Mouse (Mus musculus) left cerebral cortex, adult 2 months (tissue): ENCODE results near the gene Spic. TPM values are rescaled to one million over a fixed set of nuclear protein-coding genes. Genes with fewer than 3 reads are reported as not detected.

Experiments
- DNase-seq, 2 experiments: peaks; one replicate each; pipeline ENCODE4 v3.0.0; 2021 to 2022; ENCODE audit warnings: low spot score in 2 of 2, mixed read lengths in 1 of 2; ENCODE audit errors: extremely low spot score in 1 of 2
- H3K27ac ChIP-seq: fragments of 200-600 bp; 2 replicates; pipeline ENCODE4 v1.8.1; 2022
- H3K4me3 ChIP-seq: fragments of 200-600 bp; 2 replicates; pipeline ENCODE4 v1.8.1; 2022
- CTCF ChIP-seq: fragments of 200-600 bp; IDR thresholded peaks from 2 replicates; pipeline ENCODE4 v1.8.1; 2022; ENCODE audit warnings: antibody characterized with exemption, mild to moderate bottlenecking, moderate library complexity
- intact Hi-C: fragments of 180-260 bp; cut with DNase I; formaldehyde crosslinking; loops from one replicate; pipeline ENCODE4 v1.15.1; 2025
- long read RNA-seq, 2 experiments: library from polyadenylated mRNA; stranded (forward); transcript quantifications; one replicate each; pipeline ENCODE4 v2.0.0; 2021; ENCODE audit warnings: borderline mapping rate in 2 of 2
- total RNA-seq, 2 experiments: library from RNA; stranded (reverse); gene quantifications; 2 replicates each; pipeline ENCODE4 v1.2.3; 2021

The Spic gene
- total RNA-seq = not detected
- long read RNA-seq, experiment 1 = 0 reads
- long read RNA-seq, experiment 2 = 0 reads

GRCm38 (mm10) chr10:88684925-88685324 is at the start of gene Spic:
TSS of gene Spic (minus strand) at chr10:88685015.
- Histone ChIP-seq H3K4me3 (no peak within 1 kb of the TSS), H3K27ac (no peak within 1 kb of the TSS)
- intact Hi-C loops = no loop called here
- no peak for DNase-seq
- no peak for TF ChIP-seq CTCF

DNA sequence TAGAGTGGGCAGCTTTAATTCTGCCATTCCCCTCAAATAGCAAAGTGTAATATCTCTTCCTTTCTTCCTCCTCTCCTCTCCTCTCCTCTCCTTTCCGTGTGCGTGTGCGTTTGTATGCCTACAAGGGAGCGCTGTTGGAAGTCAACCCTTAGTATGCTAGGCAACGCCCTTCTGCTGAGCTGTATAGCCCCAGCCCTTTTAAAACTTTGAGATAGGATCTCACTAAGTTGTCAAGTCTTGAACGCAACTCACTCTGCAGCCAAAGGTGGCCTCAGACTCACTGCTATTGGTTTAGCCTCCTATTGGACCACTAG is 47.5 kb upstream of the Spic start:
- Histone ChIP-seq H3K27ac (no peak overlapping the region), H3K4me3 (peak overlapping the region; percentile 98)
- TF ChIP-seq CTCF = no peak
- intact Hi-C loops = loop anchor here (5.0 kb wide), 1 partner anchor 110 kb away; no protein-coding TSS in a partner anchor
- no peak for DNase-seq

DNA sequence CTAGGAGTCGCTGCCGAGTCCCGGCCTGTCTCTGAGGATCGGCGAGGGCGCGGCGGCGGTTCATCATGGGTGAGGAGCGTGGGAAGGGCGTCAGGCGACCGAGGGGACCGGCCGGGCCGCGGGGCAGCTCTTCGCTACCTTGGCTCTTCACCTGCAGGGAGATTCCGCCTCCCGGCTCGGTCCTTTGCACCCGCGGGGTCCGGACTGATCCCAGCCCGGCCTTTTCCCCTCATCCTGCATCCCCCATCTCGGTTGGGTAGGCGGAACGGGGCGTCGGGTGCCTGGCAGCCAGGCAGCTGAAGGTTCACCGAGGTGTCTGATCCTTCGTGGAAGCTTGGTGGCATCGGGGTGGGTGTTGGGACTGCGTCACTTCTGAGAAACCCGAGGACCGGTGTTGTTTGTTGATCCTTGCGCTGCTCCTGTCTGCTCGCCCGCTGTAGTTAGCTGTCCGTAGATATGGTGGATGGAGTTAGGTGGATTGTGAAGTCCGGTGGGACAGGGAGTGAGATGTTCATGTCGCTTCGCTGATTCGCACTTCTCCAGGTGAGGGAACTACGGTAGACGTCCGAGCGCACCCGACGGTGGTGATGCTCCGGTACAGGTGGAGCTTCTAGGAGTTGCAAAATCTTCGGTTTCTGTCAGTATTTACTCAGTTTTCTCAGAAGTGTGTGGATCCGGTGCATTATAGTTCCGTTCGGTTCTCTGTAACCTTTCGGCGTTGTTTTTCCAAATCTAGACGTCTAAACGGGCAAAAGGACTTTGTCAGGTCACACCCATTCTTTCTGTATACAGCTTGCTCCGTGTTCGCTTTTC is 46.9 kb upstream of the Spic start:
- TF ChIP-seq CTCF = no peak; the same call in 1 of the 2 replicates
- Histone ChIP-seq H3K4me3 (peak overlapping the region; percentile 98), H3K27ac (peak overlapping the region; percentile 97)
- intact Hi-C loops = loop anchor here (2.0 to 5.0 kb wide), 3 partner anchors 109 to 353 kb away; partner anchors contain the start of genes Chpt1, Dram1 and Gnptab
- DNase-seq = no peak

- peak within 1 kb of the TSS; percentile 97 for H3K27ac ChIP-seq
- peak; percentile 91 to 96 for DNase-seq
- TF ChIP-seq CTCF = peak; percentile 7
- intact Hi-C loops = loop anchor here (2.0 to 5.0 kb wide), 3 partner anchors 109 to 352 kb away; partner anchors contain the start of genes Chpt1, Dram1 and Gnptab
- H3K4me3 ChIP-seq = peak within 1 kb of the TSS; percentile 98
Observed at GRCm38 (mm10) chr10:88730571-88731495, 46.0 kb upstream of the Spic start, which contains the start of gene Arl1. TSS of gene Arl1 (plus strand) at chr10:88730858.

GRCm38 (mm10) chr10:88728166-88728565 is 43.4 kb upstream of the Spic start:
- no peak for DNase-seq
- intact Hi-C loops = loop anchor here (5.0 kb wide), 1 partner anchor 286 kb away; no protein-coding TSS in a partner anchor
- TF ChIP-seq CTCF = no peak
- Histone ChIP-seq H3K4me3 (no peak overlapping the region), H3K27ac (no peak overlapping the region)

GRCm38 (mm10) chr10:88727128-88727527 is 42.3 kb upstream of the Spic start:
- Histone ChIP-seq H3K4me3 (no peak overlapping the region), H3K27ac (no peak overlapping the region)
- intact Hi-C loops = loop anchor here (5.0 kb wide), 1 partner anchor 285 kb away; no protein-coding TSS in a partner anchor
- TF ChIP-seq CTCF = peak; percentile 74
- DNase-seq = peak; percentile 57 to 61

- no peak for DNase-seq
- intact Hi-C loops = loop anchor here (5.0 kb wide), 1 partner anchor 283 kb away; no protein-coding TSS in a partner anchor
- no peak overlapping the region for H3K27ac ChIP-seq
- peak; percentile 53 for TF ChIP-seq CTCF
- no peak overlapping the region for H3K4me3 ChIP-seq
Observed at GRCm38 (mm10) chr10:88725343-88725742, 40.5 kb upstream of the Spic start.

GRCm38 (mm10) chr10:88719618-88720017 is 34.8 kb upstream of the Spic start:
- no peak for TF ChIP-seq CTCF
- Histone ChIP-seq H3K4me3 (no peak overlapping the region), H3K27ac (no peak overlapping the region)
- DNase-seq = no peak
- intact Hi-C loops = no loop called here

DNA sequence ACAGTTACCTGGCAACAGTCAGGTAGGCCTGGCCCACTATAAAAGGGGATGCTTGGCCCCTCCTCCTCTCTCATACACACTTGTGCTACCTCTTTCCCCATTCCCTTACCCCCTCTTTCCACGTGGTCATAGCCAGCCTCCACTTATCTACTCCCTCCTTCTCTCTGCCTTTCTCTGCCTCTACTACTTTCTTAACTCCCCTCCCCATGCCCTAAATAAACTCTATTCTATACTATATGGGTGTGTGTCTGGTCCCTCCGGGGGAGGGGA is 32.9 kb upstream of the Spic start:
- Histone ChIP-seq H3K27ac (no peak overlapping the region), H3K4me3 (no peak overlapping the region)
- no peak for TF ChIP-seq CTCF
- no peak for DNase-seq
- intact Hi-C loops = no loop called here

DNA sequence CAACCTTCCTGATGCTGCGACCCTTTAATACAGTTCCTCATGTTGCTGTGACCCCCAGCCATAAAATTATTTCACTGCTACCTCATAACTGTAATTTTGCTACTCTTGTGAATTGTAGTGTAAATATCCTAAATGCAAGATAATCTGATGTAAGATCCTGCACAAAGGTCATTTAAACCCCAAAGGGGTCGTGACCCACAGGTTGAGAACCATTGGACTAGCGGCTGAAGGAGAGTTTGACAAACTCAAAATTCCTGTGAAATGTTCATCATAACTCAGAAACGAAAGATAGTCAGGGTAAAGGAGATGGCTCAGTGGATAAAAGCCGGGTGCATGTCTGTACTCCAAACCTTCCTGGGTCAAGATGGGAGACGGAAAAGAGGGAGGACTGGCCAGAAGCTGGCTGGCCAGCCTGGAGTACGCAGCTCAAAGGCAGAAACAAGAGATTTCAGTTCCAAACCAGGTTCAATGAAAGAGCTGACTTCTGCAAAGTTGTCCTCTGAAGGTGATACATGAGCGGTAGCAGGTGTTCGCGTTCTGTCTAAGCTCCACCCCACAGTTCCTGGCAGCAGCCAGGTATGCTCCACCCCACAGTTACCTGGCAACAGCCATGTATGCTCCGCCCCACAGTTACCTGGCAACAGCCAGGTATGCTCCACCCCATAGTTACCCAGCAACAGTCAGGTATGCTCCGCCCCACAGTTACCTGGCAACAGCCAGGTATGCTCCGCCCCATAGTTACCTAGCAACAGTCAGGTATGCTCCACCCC is 32.4 kb upstream of the Spic start:
- no peak for DNase-seq
- intact Hi-C loops = no loop called here
- H3K27ac ChIP-seq = no peak overlapping the region

GRCm38 (mm10) chr10:88715621-88716020 is 30.8 kb upstream of the Spic start:
- intact Hi-C loops = no loop called here

More for the DNA sequence above, 32.4 kb upstream of the Spic start:
- no peak overlapping the region for H3K4me3 ChIP-seq
- TF ChIP-seq CTCF = no peak

More at GRCm38 (mm10) chr10:88715621-88716020, 30.8 kb upstream of the Spic start:
- Histone ChIP-seq H3K4me3 (no peak overlapping the region), H3K27ac (no peak overlapping the region)
- DNase-seq = no peak
- no peak for TF ChIP-seq CTCF
